Mouse (Mus musculus) liver, embryonic 13.5 days (tissue): Measurements from ENCODE around the gene 1700029J07Rik. TPM values are rescaled to one million over a fixed set of nuclear protein-coding genes. Genes with fewer than 3 reads are reported as not detected.
A peak's percentile ranks its signal among the peaks of the same experiment; 100 is the strongest.

Experiments used
- ATAC-seq: fragments of 200-750 bp; cut with Nextera tagmentation; 2 replicates; pipeline ENCODE4 v1.8.0; 2017; ENCODE audit warnings: low read depth, mild to moderate bottlenecking, moderate number of reproducible peaks, moderate library complexity
- DNase-seq: peaks from one replicate; pipeline ENCODE4 v3.0.0; 2022
- H3K27ac ChIP-seq: fragments of 300-500 bp; sonication (generic); 2 replicates; pipeline ENCODE4 v1.5.1; 2015; ENCODE audit warnings: moderate library complexity, mild to moderate bottlenecking, inconsistent platforms
- H3K27me3 ChIP-seq: fragments of 300-500 bp; sonication (generic); 2 replicates; pipeline ENCODE4 v1.6.1; 2015; ENCODE audit warnings: mild to moderate bottlenecking, inconsistent platforms
- H3K36me3 ChIP-seq: fragments of 300-500 bp; sonication (generic); 2 replicates; pipeline ENCODE4 v1.6.1; 2015; ENCODE audit warnings: mild to moderate bottlenecking, inconsistent platforms
- H3K4me1 ChIP-seq: fragments of 300-500 bp; sonication (generic); replicated peaks from 2 replicates; pipeline ENCODE4 v1.6.1; 2015; ENCODE audit warnings: inconsistent platforms
- H3K4me2 ChIP-seq: fragments of 300-500 bp; sonication (generic); 2 replicates; pipeline ENCODE4 v1.6.1; 2015; ENCODE audit warnings: inconsistent platforms, mild to moderate bottlenecking, moderate library complexity
- H3K4me3 ChIP-seq: fragments of 300-500 bp; sonication (generic); replicated peaks from 2 replicates; pipeline ENCODE4 v1.5.1; 2015; ENCODE audit warnings: mild to moderate bottlenecking, inconsistent platforms
- H3K9ac ChIP-seq: fragments of 300-500 bp; sonication (generic); 2 replicates; pipeline ENCODE4 v1.6.1; 2015; ENCODE audit warnings: mild to moderate bottlenecking, inconsistent platforms
- H3K9me3 ChIP-seq: fragments of 300-500 bp; sonication (generic); replicated peaks from 2 replicates; pipeline ENCODE4 v1.6.1; 2016; ENCODE audit warnings: inconsistent platforms
- WGBS: fragments of 180-500 bp; shearing (Covaris S2); methylation state at CpG from one replicate; pipeline ENCODE4 v1.1.7; 2015; ENCODE audit not compliant: insufficient replicate concordance; 5-methylcytosine and 5-hydroxymethylcytosine counted together
- polyA plus RNA-seq: library from polyadenylated mRNA; unstranded; fragments of >200 nt; fragmentation: Nextera tagmentation; extraction: Ambion mirVana; gene quantifications from 2 replicates; pipeline ENCODE4 v1.2.1, GENCODE M21; 2015

The 1700029J07Rik gene
- polyA plus RNA-seq, result 0.56 and 0.70 TPM in 2 replicates

DNA sequence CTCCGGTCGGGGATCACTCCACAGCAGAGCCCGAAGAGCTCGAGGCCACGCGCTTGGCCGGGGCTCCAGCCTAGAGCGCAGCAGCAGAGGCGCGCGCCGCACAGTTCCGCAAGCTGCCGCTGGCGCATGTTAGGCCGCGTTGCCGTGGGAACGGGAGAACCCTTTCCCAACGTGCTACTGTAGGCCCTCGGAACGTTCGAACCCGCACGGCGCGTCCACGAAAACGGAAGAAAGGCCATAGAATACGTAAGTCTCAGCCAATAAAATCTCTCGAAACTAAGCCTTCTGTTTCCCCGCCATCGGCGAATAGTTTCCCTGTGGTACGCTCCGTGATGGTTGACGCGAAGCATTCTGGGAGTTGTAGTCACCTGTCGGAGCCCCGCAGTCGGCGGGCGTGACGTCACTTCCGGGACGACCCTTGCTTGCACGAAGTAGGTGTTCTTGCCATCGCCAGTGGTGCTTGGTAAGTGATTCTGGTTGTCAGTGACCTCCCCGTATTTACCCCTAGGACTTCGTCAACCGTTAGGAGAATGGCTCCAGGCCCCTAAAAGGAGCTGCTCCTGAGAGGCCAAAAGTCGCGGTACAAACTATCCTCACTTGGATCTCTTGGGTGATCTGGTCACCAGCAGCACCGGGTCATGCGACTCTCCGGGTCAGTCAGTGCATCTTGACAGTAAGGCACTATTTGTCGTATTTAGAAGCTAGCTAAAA is at the start of gene 1700029J07Rik, which contains the start of gene Ufsp2:
Gene 1700029J07Rik, minus strand, starts transcription at position 127 of the 711 bp plus-strand sequence.
Gene Ufsp2, plus strand, starts transcription at position 403 of the 711 bp plus-strand sequence.
- ATAC-seq, result peak; percentile 95
- H3K4me2 ChIP-seq, result peak within 1 kb of the TSS; percentile 80
- WGBS, result under 1% methylated on average over 57 of the region's 57 CpGs
- peaks cover 17% of the 10 kb centered on the region for H3K4me1 ChIP-seq
- H3K27me3 ChIP-seq, result no peaks in the 10 kb centered on the region
- peak within 1 kb of the TSS; percentile 70 for H3K27ac ChIP-seq
- H3K36me3 ChIP-seq, result peaks cover 22% of the 10 kb centered on the region
- no peaks in the 10 kb centered on the region for H3K9me3 ChIP-seq
- DNase-seq, result peak; percentile 89
- peak within 1 kb of the TSS; percentile 79 for H3K4me3 ChIP-seq
- H3K9ac ChIP-seq, result peak within 1 kb of the TSS; percentile 78

DNA sequence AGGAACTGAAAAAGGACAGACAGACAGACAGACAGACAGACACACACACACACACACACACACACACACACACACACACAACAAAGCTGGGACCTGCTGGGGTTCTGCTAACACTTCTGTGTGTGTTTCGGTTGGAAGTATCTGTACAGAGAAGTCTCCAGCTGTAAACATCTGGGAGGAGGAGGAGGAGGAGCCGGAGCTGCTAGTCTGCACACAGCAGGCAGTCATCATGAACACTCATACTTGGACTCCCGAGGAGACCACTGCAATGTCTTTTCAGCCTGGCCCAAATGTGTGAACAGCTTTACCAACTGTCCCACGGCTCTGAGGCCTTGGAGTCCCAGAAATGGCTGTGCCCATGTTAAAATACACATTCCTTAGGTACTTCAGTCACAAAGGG is 49.3 kb upstream of the 1700029J07Rik start:
- no peaks in the 10 kb centered on the region for H3K4me1 ChIP-seq
- no peak overlapping the region for H3K9ac ChIP-seq
- no peaks in the 10 kb centered on the region for H3K27me3 ChIP-seq
- DNase-seq, result no peak
- no peak overlapping the region for H3K4me2 ChIP-seq
- ATAC-seq, result no peak
- H3K9me3 ChIP-seq, result no peaks in the 10 kb centered on the region
- H3K4me3 ChIP-seq, result no peak overlapping the region
- H3K27ac ChIP-seq, result no peak overlapping the region
- H3K36me3 ChIP-seq, result no peaks in the 10 kb centered on the region
- 58% methylated on average over 4 of the region's 4 CpGs for WGBS

DNA sequence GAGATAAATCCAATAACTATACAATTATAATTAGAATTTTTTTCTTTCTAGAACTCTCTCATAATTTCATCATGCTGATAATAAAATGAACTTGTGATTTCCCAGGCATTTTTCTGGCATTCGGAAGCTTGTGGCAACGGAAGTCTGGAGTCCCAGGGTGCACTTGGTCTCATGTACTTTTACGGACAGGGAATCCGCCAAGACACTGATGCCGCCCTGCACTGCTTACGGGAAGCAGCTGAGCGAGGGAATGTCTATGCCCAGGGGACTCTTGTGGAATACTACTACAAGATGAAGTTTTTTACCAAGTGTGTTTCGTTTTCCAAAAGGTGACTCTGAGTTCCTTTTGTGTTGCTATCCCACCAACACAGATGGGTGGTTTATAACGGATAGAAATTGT is 47.7 kb upstream of the 1700029J07Rik start:
- H3K27me3 ChIP-seq, result no peaks in the 10 kb centered on the region
- ATAC-seq (no peak), DNase-seq (no peak)
- no peaks in the 10 kb centered on the region for H3K36me3 ChIP-seq
- no peak overlapping the region for H3K27ac ChIP-seq
- H3K4me2 ChIP-seq, result no peak overlapping the region
- no peak overlapping the region for H3K9ac ChIP-seq
- no peaks in the 10 kb centered on the region for H3K9me3 ChIP-seq
- H3K4me1 ChIP-seq, result no peaks in the 10 kb centered on the region
- WGBS, result 78% methylated on average over 9 of the region's 9 CpGs
- H3K4me3 ChIP-seq, result no peak overlapping the region

DNA sequence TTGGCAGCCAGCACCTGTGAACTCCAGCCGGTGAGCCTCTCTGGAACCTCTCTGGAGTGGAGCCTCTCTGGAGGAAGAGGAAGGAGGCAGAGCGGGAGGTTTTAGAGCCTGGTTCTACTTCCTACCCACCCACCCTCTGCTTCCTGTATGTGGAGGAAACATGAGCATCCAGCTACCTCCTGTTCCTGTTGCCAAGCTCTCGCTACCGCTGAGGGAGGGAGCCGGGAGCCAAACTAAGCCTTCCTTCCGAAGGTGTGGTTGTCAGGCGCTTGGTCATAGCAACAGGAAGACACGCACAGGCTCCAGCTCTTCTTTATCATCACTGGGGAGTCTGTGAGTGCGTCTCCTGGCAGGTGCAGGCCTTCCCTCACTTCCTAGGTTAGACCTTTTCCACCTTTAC is 47.2 kb upstream of the 1700029J07Rik start:
- H3K9me3 ChIP-seq, result no peaks in the 10 kb centered on the region
- H3K27ac ChIP-seq, result no peak overlapping the region
- no peak overlapping the region for H3K9ac ChIP-seq
- no peaks in the 10 kb centered on the region for H3K27me3 ChIP-seq
- no peak for DNase-seq
- WGBS, result 67% methylated on average over 9 of the region's 9 CpGs
- H3K4me1 ChIP-seq, result no peaks in the 10 kb centered on the region
- no peak overlapping the region for H3K4me3 ChIP-seq
- no peak overlapping the region for H3K4me2 ChIP-seq
- H3K36me3 ChIP-seq, result no peaks in the 10 kb centered on the region
- ATAC-seq, result no peak

DNA sequence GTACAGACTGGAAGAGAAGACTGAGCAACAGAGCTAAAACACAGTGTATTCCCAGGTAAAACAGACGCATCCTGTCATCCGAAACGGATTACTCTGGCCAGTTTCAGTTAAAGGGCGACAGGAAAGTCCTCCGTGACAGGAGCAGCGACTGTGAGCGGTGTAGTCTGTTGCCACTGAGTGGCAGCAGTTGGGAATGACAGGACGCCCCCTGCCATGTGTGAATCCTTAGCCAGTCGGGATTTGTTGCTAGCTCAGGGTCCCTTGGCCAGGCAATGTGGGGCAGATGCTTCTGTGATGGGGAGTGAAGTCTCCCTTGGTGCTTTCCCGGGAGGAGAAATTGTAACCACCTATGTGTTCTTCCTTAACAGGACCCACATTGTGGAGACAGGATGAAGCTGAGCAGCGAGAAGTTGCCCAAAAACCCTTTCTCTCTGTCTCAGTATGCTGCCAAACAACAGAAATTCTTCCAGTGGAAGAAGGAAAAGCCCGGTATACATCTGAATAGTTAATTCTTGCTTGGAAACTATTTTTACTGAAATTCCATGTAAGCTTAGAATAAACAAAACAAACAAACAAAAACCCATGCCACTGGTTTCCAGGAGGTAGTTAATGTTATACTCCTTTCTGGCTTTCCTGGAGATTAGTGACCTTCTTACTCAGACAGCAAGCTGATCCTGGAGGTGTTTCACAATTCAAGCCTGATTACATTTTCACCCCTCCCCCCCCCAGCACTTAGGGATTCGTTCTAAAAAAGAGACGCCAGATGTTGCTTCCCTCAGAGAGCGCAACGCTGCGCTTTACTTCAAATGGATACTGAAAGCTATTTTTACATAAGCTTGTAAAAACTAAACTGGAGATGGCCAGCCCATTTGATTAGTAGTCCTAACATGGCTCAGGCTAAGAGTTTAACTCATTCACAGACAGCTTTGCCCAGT is 36.0 kb upstream of the 1700029J07Rik start:
- Histone ChIP-seq H3K4me1 (0 out of 2 replicates have a peak, but pooled peaks cover 9% of the 10 kb centered on the region), H3K4me2 (peak overlapping the region; percentile 38), H3K4me3 (no peak overlapping the region), H3K27me3 (no peaks in the 10 kb centered on the region; the same call in 1 of the 2 replicates), H3K9ac (no peak overlapping the region), H3K9me3 (no peaks in the 10 kb centered on the region), H3K36me3 (no peaks in the 10 kb centered on the region), H3K27ac (no peak overlapping the region)
- DNase-seq, result no peak
- 18% methylated on average over 17 of the region's 17 CpGs for WGBS
- no peak for ATAC-seq

DNA sequence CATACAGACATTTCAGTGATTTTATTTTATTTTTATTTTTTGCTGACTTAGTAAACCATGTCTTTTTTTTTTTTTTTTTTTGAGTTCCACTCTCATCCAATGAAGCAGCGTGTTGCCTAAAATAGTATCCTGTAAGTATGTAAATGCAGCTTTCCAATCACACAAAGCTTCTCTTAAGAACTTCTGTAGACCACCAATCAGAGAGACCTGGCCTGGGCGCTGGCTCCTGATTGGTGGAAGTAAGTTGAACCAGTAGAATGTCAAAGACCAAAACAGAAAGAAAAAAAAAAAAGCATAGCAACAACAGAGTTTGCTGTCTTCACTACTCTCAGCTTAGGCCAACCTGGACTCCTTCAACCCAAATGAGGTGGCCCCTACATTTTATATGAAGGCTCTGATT is 35.3 kb upstream of the 1700029J07Rik start:
- no peaks in the 10 kb centered on the region for H3K36me3 ChIP-seq
- 33% methylated on average over 2 of the region's 2 CpGs for WGBS
- H3K27ac ChIP-seq, result no peak overlapping the region
- DNase-seq, result no peak
- H3K27me3 ChIP-seq, result no peaks in the 10 kb centered on the region; the same call in 1 of the 2 replicates
- no peak overlapping the region for H3K4me3 ChIP-seq
- peaks cover 9% of the 10 kb centered on the region; the same call in 1 of the 2 replicates for H3K4me1 ChIP-seq
- no peak for ATAC-seq
- H3K9ac ChIP-seq, result no peak overlapping the region
- no peaks in the 10 kb centered on the region for H3K9me3 ChIP-seq
- peak overlapping the region; percentile 38 for H3K4me2 ChIP-seq

DNA sequence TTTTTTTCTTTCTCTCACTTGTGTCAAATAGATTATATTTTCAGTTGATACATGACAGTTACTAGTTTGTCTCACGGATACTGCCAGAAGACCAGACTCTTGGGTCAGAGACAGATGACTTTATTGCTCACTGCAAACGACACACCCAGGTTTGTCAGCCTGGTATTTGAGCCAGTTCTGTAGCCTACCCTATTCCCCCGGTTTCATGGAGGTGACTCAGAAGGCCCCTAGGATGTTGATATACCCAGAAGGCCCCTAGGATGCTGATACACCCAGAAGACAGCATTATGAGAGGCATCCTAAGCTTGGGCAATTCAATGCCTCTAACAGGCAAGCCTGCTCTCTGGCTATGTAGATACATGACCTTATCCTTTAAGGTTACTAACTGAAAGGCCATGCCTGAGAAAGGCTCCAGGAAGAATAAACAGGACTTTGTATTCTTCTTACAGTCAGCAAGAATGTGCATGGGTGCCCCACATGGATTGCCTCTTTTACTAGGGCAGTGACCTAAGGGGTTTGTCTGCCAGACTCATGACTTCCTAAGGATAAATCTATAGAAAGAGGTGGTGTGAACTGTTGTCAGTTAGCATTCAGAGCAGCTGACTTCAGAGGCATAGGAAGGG is 32.1 kb upstream of the 1700029J07Rik start:
- no peak overlapping the region for H3K27ac ChIP-seq
- peaks cover 9% of the 10 kb centered on the region; the same call in 1 of the 2 replicates for H3K4me1 ChIP-seq
- DNase-seq (no peak), ATAC-seq (no peak)
- WGBS, result 57% methylated on average over 3 of the region's 3 CpGs
- no peaks in the 10 kb centered on the region for H3K36me3 ChIP-seq
- H3K4me3 ChIP-seq, result no peak overlapping the region
- no peak overlapping the region for H3K4me2 ChIP-seq
- no peaks in the 10 kb centered on the region for H3K9me3 ChIP-seq
- H3K9ac ChIP-seq, result no peak overlapping the region
- no peaks in the 10 kb centered on the region; the same call in 1 of the 2 replicates for H3K27me3 ChIP-seq

DNA sequence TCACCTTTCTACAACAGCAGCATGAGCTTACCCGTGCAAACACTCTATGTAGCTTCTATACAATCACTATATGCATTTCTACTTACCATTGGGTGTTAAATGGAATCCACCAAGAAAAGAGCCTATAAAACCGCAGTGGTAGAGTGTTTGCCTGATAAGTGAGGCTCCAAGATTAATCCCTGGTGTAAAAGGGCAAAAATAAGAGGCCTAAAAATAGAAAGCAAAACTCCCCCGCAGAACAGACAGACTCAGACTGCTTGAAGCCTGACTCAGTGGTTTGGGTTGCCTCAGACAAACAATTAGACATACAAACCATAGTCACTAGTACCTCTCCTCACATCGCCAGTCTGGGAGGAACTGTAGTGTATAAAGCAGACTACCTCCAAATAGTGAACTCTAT is 30.5 kb upstream of the 1700029J07Rik start, which contains the start of gene Ankrd37:
Gene Ankrd37, minus strand, starts transcription at position 112 of the 400 bp plus-strand sequence.
- H3K4me2 ChIP-seq, result no peak within 1 kb of the TSS
- no peaks in the 10 kb centered on the region for H3K36me3 ChIP-seq
- 38% methylated on average over 4 of the region's 4 CpGs for WGBS
- ATAC-seq (no peak), DNase-seq (no peak)
- H3K9ac ChIP-seq, result no peak within 1 kb of the TSS
- peaks cover 3% of the 10 kb centered on the region for H3K4me1 ChIP-seq
- no peaks in the 10 kb centered on the region for H3K9me3 ChIP-seq
- H3K4me3 ChIP-seq, result no peak within 1 kb of the TSS
- no peak within 1 kb of the TSS for H3K27ac ChIP-seq
- H3K27me3 ChIP-seq, result no peaks in the 10 kb centered on the region; the same call in 1 of the 2 replicates

DNA sequence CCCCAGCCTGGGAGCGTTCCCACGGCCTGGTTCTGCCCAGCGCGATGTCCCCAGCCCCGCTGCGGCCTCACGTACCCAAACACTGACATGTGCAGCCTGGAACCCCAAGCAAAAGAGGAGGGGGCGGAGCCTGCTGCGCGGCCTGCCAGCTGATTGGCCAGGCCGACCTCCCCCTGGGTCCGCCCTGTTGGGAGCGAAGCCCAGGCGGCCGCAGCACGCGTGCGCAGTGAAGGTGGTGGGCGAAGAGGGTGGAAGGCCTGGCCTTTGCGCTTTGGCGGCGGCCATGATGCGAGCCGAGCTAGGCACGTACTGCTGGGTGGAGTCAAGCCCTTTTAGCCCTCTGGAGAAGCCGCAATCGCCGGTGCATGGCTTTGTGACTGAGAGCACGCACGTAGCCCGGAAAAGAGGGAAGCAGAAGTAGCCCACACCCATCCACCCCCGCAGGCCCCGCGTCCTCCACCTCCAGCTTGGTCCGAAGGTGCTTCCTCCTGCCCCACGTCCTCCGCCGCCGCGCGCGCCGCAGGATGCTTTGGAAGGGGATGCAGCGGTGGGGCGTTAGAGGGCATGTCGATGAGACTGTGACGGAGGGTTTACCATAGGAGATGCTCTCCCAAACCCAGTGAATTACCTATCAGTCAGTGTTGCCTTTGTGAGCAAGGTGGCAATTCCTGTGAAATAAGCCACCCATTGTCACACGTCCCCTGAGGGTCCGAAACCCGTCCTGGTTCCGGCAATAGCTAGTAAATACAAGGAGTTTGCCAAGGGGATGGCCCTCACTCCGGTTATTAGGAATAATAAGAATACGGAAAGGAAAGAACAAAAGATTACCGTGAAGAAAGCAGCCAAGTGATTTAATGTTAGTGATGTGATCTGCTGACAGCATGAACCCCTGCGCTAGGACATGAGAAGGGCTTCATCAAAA is 25.0 kb upstream of the 1700029J07Rik start:
- Histone ChIP-seq H3K4me3 (peak overlapping the region; percentile 73), H3K36me3 (peaks cover 21% of the 10 kb centered on the region), H3K9ac (peak overlapping the region; percentile 83), H3K4me2 (peak overlapping the region; percentile 81), H3K27ac (peak overlapping the region; percentile 87), H3K27me3 (no peaks in the 10 kb centered on the region), H3K9me3 (no peaks in the 10 kb centered on the region), H3K4me1 (peaks cover 13% of the 10 kb centered on the region)
- DNase-seq, result peak; percentile 100
- WGBS, result 5% methylated on average over 55 of the region's 55 CpGs
- ATAC-seq, result peak; percentile 99

DNA sequence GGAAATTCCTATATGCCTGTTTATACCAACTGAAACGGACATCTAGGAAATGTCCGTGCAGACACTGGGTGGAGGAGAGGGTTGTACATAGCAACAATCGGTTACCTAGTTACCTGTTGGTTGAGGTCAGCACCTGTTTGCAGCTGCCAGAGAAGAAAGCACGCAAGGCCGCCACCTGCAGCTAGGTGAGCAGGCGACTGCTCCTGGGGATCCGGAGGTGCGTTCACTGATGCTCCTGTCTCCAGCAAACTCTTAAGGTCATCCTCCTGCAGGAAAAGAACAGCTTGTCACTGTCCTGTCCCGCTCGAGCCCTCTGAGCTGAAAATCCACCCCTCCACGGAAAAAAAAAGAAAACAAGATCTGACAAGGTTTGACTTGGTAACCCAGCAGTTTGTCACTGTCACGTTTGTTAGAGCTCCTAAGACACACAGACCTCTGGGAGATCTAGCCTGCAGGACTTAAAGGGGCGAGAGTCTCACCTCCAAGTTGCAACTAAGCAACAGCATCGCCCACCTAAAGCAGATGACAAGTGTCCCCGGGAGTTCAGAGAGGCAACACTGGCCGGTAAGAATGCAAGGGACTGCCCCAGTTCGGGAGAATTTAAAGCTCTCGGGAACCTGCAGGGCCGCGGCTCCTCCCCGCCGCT is 24.2 kb upstream of the 1700029J07Rik start, which contains the start of gene Lrp2bp:
Gene Lrp2bp, plus strand, starts transcription at position 166 of the 646 bp plus-strand sequence.
- DNase-seq, result peak; percentile 12

More for the DNA sequence above, 24.2 kb upstream of the 1700029J07Rik start, which contains the start of gene Lrp2bp:
- Histone ChIP-seq H3K4me3 (peak within 1 kb of the TSS; percentile 73), H3K9ac (peak within 1 kb of the TSS; percentile 83), H3K9me3 (no peaks in the 10 kb centered on the region), H3K36me3 (peaks cover 21% of the 10 kb centered on the region), H3K4me2 (peak within 1 kb of the TSS; percentile 81), H3K4me1 (peaks cover 13% of the 10 kb centered on the region), H3K27ac (peak within 1 kb of the TSS; percentile 87), H3K27me3 (no peaks in the 10 kb centered on the region)
- 5% methylated on average over 22 of the region's 22 CpGs for WGBS
- ATAC-seq, result no peak
